Mouse (Mus musculus) midbrain, postnatal 0 days (tissue): Measurements from ENCODE around the gene Adgre5. TPM values are rescaled to one million over a fixed set of nuclear protein-coding genes. Genes with fewer than 3 reads are reported as not detected.

ENCODE experiments used
- ATAC-seq: fragments of 200-750 bp; cut with Nextera tagmentation; 2 replicates; pipeline ENCODE4 v1.8.0; 2017; ENCODE audit warnings: moderate number of reproducible peaks, mild to moderate bottlenecking, moderate TSS enrichment, moderate library complexity; ENCODE audit not compliant: low FRiP score
- DNase-seq: peaks from one replicate; pipeline ENCODE4 v3.0.0-alpha.2; 2015; ENCODE audit warnings: low spot score
- H3K27ac ChIP-seq: fragments of 300-500 bp; sonication (generic); 2 replicates; pipeline ENCODE4 v1.5.1; 2014; ENCODE audit warnings: low read depth, mild to moderate bottlenecking, low read length, mixed read lengths
- H3K27me3 ChIP-seq: fragments of 300-500 bp; sonication (generic); 2 replicates; pipeline ENCODE4 v1.6.1; 2014; ENCODE audit warnings: low read length, control low read depth, mixed read lengths; ENCODE audit not compliant: insufficient read depth
- H3K36me3 ChIP-seq: fragments of 300-500 bp; sonication (generic); 2 replicates; pipeline ENCODE4 v1.6.1; 2014; ENCODE audit warnings: low read length, control low read depth, mixed read lengths; ENCODE audit not compliant: insufficient read depth
- H3K4me1 ChIP-seq: fragments of 300-500 bp; sonication (generic); 2 replicates; pipeline ENCODE4 v1.6.1; 2014; ENCODE audit warnings: mild to moderate bottlenecking, control low read depth, antibody characterized with exemption, low read length, mixed read lengths; ENCODE audit not compliant: insufficient read depth
- H3K4me2 ChIP-seq: fragments of 300-500 bp; sonication (generic); 2 replicates; pipeline ENCODE4 v1.6.1; 2014; ENCODE audit warnings: low read depth, mild to moderate bottlenecking, low read length, mixed read lengths; ENCODE audit not compliant: poor library complexity, severe bottlenecking
- H3K4me3 ChIP-seq: fragments of 300-500 bp; sonication (generic); 2 replicates; pipeline ENCODE4 v1.5.1; 2014; ENCODE audit warnings: low read depth, mild to moderate bottlenecking, low read length, moderate library complexity
- H3K9ac ChIP-seq: fragments of 300-500 bp; sonication (generic); replicated peaks from 2 replicates; pipeline ENCODE4 v1.6.1; 2014; ENCODE audit warnings: mild to moderate bottlenecking, low read length, moderate library complexity, mixed read lengths; ENCODE audit not compliant: poor library complexity, severe bottlenecking
- H3K9me3 ChIP-seq: fragments of 300-500 bp; sonication (generic); 2 replicates; pipeline ENCODE4 v1.6.1; 2016; ENCODE audit warnings: low read length, control low read depth
- CTCF ChIP-seq: IDR thresholded peaks from 2 replicates; pipeline ENCODE4 v1.5.1; 2016; ENCODE audit warnings: antibody characterized with exemption, mild to moderate bottlenecking
- WGBS: fragments of 180-500 bp; shearing (Covaris S2); extraction: QIAGEN DNeasy Blood & Tissue Kit; methylation state at CpG from one replicate; pipeline ENCODE4 v1.1.7; 2014; 5-methylcytosine and 5-hydroxymethylcytosine counted together
- polyA plus RNA-seq: library from polyadenylated mRNA; unstranded; fragments of >200 nt; fragmentation: Nextera tagmentation; extraction: Ambion mirVana; gene quantifications from 2 replicates; pipeline ENCODE4 v1.2.1, GENCODE M21; 2015
- total RNA-seq: library from RNA; depleted of rRNA; stranded (reverse); fragments of >200 nt; gene quantifications from 2 replicates; pipeline ENCODE4 v1.2.3, GENCODE M21; 2014; rRNA removed

The Adgre5 gene
- total RNA-seq, result 10.4 and 24.3 TPM in 2 replicates
- 7.7 and 8.3 TPM in 2 replicates for polyA plus RNA-seq

GRCm38 (mm10) chr8:83740976-83741741 is at the start of gene Adgre5:
Gene Adgre5, minus strand, starts transcription at chr8:83741326.
- H3K27me3 ChIP-seq, result peaks cover 20% of the 10 kb centered on the region
- H3K9ac ChIP-seq, result peak within 1 kb of the TSS; percentile 42
- WGBS, result 1% methylated on average over 40 of the region's 56 CpGs
- no peaks in the 10 kb centered on the region for H3K9me3 ChIP-seq
- H3K4me1 ChIP-seq, result no peaks in the 10 kb centered on the region
- H3K27ac ChIP-seq, result no peak within 1 kb of the TSS; the same call in 1 of the 2 replicates
- H3K36me3 ChIP-seq, result no peaks in the 10 kb centered on the region
- peak; percentile 47 for ATAC-seq
- no peak for DNase-seq
- H3K4me2 ChIP-seq, result peak within 1 kb of the TSS; percentile 93
- H3K4me3 ChIP-seq, result peak within 1 kb of the TSS; percentile 43
- TF ChIP-seq CTCF, result no peak

- ATAC-seq (no peak), DNase-seq (no peak)
- no peaks in the 10 kb centered on the region for H3K4me1 ChIP-seq
- H3K27me3 ChIP-seq, result no peaks in the 10 kb centered on the region
- no peak overlapping the region for H3K27ac ChIP-seq
- no peaks in the 10 kb centered on the region for H3K36me3 ChIP-seq
- no peak overlapping the region for H3K4me2 ChIP-seq
- H3K9me3 ChIP-seq, result no peaks in the 10 kb centered on the region
- no peak overlapping the region for H3K4me3 ChIP-seq
- TF ChIP-seq CTCF, result no peak
- WGBS, result 72% methylated on average over 4 of the region's 4 CpGs
- H3K9ac ChIP-seq, result no peak overlapping the region
Measured at GRCm38 (mm10) chr8:83789826-83790225, 48.7 kb upstream of the Adgre5 start.

GRCm38 (mm10) chr8:83785046-83785445 is 43.9 kb upstream of the Adgre5 start:
- 67% methylated on average over 10 of the region's 10 CpGs for WGBS
- Histone ChIP-seq H3K27me3 (no peaks in the 10 kb centered on the region; the same call in 1 of the 2 replicates), H3K9me3 (no peaks in the 10 kb centered on the region), H3K4me1 (no peaks in the 10 kb centered on the region), H3K27ac (no peak overlapping the region), H3K4me2 (no peak overlapping the region), H3K9ac (no peak overlapping the region), H3K36me3 (no peaks in the 10 kb centered on the region), H3K4me3 (no peak overlapping the region)
- no peak for TF ChIP-seq CTCF
- DNase-seq (no peak), ATAC-seq (no peak)

- Histone ChIP-seq H3K4me2 (peak overlapping the region; percentile 42), H3K9ac (no peak overlapping the region), H3K36me3 (no peaks in the 10 kb centered on the region), H3K9me3 (no peaks in the 10 kb centered on the region), H3K27ac (peak overlapping the region; percentile 73), H3K4me3 (peak overlapping the region; percentile 8; the same call in 1 of the 2 replicates), H3K27me3 (no peaks in the 10 kb centered on the region; the same call in 1 of the 2 replicates), H3K4me1 (no peaks in the 10 kb centered on the region)
- WGBS, result 11% methylated on average over 28 of the region's 28 CpGs
- ATAC-seq (peak; percentile 91), DNase-seq (peak; percentile 84)
- peak; percentile 97 for TF ChIP-seq CTCF
Measured at GRCm38 (mm10) chr8:83782832-83783558, 41.9 kb upstream of the Adgre5 start.

GRCm38 (mm10) chr8:83779610-83780009 is 38.5 kb upstream of the Adgre5 start:
- no peak for TF ChIP-seq CTCF
- WGBS, result 68% methylated on average over 5 of the region's 5 CpGs

GRCm38 (mm10) chr8:83778051-83778450 is 36.9 kb upstream of the Adgre5 start:
- ATAC-seq (no peak), DNase-seq (no peak)
- Histone ChIP-seq H3K36me3 (no peaks in the 10 kb centered on the region), H3K4me2 (no peak overlapping the region), H3K9me3 (no peaks in the 10 kb centered on the region), H3K27me3 (no peaks in the 10 kb centered on the region; the same call in 1 of the 2 replicates), H3K27ac (no peak overlapping the region), H3K4me1 (0 out of 2 replicates have a peak, but pooled peaks cover 3% of the 10 kb centered on the region), H3K9ac (no peak overlapping the region), H3K4me3 (no peak overlapping the region)
- WGBS, result 76% methylated on average over 3 of the region's 3 CpGs
- no peak for TF ChIP-seq CTCF

More at GRCm38 (mm10) chr8:83779610-83780009, 38.5 kb upstream of the Adgre5 start:
- Histone ChIP-seq H3K9me3 (no peaks in the 10 kb centered on the region), H3K4me3 (no peak overlapping the region), H3K27ac (no peak overlapping the region), H3K27me3 (no peaks in the 10 kb centered on the region; the same call in 1 of the 2 replicates), H3K4me1 (no peaks in the 10 kb centered on the region), H3K9ac (no peak overlapping the region), H3K36me3 (no peaks in the 10 kb centered on the region), H3K4me2 (no peak overlapping the region)
- DNase-seq (no peak), ATAC-seq (no peak)
